Mouse (Mus musculus) ES-Bruce4 (cell line): ENCODE data around the gene Vsig2. TPM values are rescaled to one million over a fixed set of nuclear protein-coding genes. Genes with fewer than 3 reads are reported as not detected.

Experiments
- H3K27ac ChIP-seq: 2 replicates; pipeline ENCODE4 v1.5.1; 2012; ENCODE audit warnings: low read length, inconsistent platforms; ENCODE audit not compliant: insufficient read depth
- H3K27me3 ChIP-seq: 2 replicates; pipeline ENCODE4 v1.6.1; 2012; ENCODE audit warnings: mild to moderate bottlenecking, low read length, inconsistent platforms; ENCODE audit not compliant: control insufficient read depth, poor library complexity, insufficient read depth, severe bottlenecking
- H3K36me3 ChIP-seq: 2 replicates; pipeline ENCODE4 v1.6.1; 2012; ENCODE audit warnings: inconsistent platforms, mild to moderate bottlenecking, low read length, moderate library complexity; ENCODE audit not compliant: control insufficient read depth, poor library complexity, insufficient read depth, severe bottlenecking
- H3K4me1 ChIP-seq: one replicate; pipeline ENCODE4 v1.8.1; 2011; ENCODE audit warnings: low read length; ENCODE audit not compliant: control insufficient read depth, insufficient read depth
- H3K4me3 ChIP-seq: 2 replicates; pipeline ENCODE4 v1.5.1; 2011; ENCODE audit warnings: low read depth, mild to moderate bottlenecking, low read length
- H3K9ac ChIP-seq: 2 replicates; pipeline ENCODE4 v1.6.1; 2012; ENCODE audit warnings: low read depth, mild to moderate bottlenecking, inconsistent platforms; ENCODE audit not compliant: poor library complexity, severe bottlenecking
- H3K9me3 ChIP-seq: replicated peaks from 2 replicates; pipeline ENCODE4 v1.6.1; 2012; ENCODE audit warnings: mild to moderate bottlenecking, low read length, inconsistent platforms; ENCODE audit not compliant: control insufficient read depth, poor library complexity, insufficient read depth, severe bottlenecking
- CTCF ChIP-seq: IDR thresholded peaks from one replicate; pipeline ENCODE4 v1.8.1; 2011; ENCODE audit warnings: low read depth, low read length
- EP300 ChIP-seq: IDR thresholded peaks from 2 replicates; pipeline ENCODE4 v1.6.1; 2011; ENCODE audit warnings: low read depth, low read length; ENCODE audit not compliant: insufficient read depth
- POLR2A ChIP-seq: IDR thresholded peaks from one replicate; pipeline ENCODE4 v1.8.1; 2011; ENCODE audit warnings: low read length; ENCODE audit not compliant: insufficient read depth
- polyA plus RNA-seq: library from polyadenylated mRNA; stranded (reverse); fragments of >200 nt; gene quantifications from 2 replicates; pipeline ENCODE4 v1.2.4, GENCODE M21; 2011; ENCODE audit warnings: low read depth; ENCODE audit not compliant: missing spikeins, insufficient read depth, insufficient read length

The Vsig2 gene
- polyA plus RNA-seq, 1 experiment, result not detected

DNA sequence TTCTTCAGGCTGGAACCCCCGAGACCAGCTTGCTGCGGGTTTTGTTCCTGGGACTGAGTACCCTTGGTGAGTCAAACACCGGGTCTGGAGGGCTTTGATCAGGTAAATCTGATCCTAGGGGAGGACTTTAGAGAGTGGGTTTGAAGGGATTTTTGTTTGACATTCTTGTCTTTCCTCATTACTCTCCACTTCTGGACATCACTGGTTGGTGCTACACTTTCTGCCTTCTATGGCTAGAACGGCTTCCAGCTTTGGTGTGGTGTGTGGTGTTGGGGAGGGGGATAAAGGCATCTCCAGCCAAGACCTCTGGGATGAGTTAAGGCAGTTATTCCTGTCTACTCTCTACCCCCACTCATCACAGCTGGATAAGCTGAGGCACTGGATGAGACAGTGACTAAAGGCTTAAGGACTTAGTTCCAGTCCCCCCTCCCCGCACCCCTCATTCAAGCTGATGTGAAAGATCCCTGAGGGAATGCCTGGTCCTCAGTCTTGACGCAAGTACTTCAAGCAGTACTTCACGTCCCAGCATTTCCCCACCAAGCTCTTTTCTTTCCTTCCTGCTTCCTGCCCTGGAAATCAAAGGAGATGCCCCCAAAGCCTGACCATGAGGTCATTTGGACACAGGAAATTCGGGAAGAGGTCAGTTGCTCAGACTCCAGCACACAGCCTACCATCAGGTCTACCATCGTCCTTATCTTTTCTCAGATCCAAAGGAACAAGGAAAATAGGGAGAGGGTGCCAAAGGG is 10.7 kb upstream of the Vsig2 start:
- TF ChIP-seq CTCF (no peak), EP300 (no peak), POLR2A (no peak)
- no peaks in the 10 kb centered on the region for H3K27me3 ChIP-seq
- no peak overlapping the region for H3K27ac ChIP-seq
- no peak overlapping the region for H3K9ac ChIP-seq
- H3K36me3 ChIP-seq, result peaks cover 6% of the 10 kb centered on the region
- H3K4me3 ChIP-seq, result peak overlapping the region; percentile 35
- peaks cover 2% of the 10 kb centered on the region for H3K4me1 ChIP-seq
- H3K9me3 ChIP-seq, result no peaks in the 10 kb centered on the region

DNA sequence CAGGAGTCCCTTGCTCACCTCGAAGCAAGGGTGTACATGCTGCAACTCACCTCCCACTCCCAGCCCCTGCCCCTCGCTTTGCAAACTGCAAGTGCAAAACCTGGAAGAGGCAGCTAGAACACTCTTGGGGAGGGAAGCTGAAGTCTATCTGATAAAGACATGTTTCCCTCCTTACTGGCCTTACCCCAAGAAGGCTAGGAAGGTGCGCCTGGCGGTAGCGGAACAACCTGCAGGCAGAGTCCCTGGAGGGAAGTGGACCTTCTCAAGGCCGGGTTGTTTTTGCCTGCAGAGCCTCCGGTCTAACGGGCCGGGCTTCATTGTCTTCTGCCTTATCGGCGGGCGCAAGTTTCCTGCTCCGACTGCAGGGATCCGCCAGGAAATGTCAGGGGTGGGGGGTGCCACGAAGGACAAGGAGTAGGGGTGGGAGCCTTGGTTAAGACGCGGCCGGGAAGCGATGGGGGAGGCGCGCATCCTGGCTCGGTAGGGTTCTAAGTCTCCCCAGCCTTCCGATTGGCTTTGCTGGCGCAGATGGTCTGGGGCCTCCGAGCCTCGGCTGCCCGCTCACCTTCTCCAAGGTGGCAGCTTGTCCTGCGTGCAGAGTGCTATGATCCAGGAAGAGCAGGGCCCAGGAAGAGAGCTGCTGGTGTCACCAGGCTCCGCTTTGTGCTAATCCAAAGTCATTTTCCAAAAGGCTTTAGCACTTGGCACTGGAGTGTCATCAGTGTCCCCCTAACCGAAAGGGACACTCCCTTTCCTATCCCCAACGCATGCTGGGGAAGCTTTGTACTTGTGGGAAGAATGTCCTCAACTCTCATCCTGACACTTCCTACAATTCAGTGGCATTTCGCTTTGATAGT is 8.8 kb upstream of the Vsig2 start:
- H3K4me1 ChIP-seq, result peaks cover 2% of the 10 kb centered on the region
- H3K36me3 ChIP-seq, result no peaks in the 10 kb centered on the region
- 0 out of 2 replicates have a peak overlapping the region, but pooled peaks have one; percentile 39 for H3K9ac ChIP-seq
- H3K27ac ChIP-seq, result no peak overlapping the region
- no peaks in the 10 kb centered on the region for H3K27me3 ChIP-seq
- TF ChIP-seq CTCF (no peak), POLR2A (no peak), EP300 (no peak)
- H3K4me3 ChIP-seq, result peak overlapping the region; percentile 54
- H3K9me3 ChIP-seq, result no peaks in the 10 kb centered on the region

DNA sequence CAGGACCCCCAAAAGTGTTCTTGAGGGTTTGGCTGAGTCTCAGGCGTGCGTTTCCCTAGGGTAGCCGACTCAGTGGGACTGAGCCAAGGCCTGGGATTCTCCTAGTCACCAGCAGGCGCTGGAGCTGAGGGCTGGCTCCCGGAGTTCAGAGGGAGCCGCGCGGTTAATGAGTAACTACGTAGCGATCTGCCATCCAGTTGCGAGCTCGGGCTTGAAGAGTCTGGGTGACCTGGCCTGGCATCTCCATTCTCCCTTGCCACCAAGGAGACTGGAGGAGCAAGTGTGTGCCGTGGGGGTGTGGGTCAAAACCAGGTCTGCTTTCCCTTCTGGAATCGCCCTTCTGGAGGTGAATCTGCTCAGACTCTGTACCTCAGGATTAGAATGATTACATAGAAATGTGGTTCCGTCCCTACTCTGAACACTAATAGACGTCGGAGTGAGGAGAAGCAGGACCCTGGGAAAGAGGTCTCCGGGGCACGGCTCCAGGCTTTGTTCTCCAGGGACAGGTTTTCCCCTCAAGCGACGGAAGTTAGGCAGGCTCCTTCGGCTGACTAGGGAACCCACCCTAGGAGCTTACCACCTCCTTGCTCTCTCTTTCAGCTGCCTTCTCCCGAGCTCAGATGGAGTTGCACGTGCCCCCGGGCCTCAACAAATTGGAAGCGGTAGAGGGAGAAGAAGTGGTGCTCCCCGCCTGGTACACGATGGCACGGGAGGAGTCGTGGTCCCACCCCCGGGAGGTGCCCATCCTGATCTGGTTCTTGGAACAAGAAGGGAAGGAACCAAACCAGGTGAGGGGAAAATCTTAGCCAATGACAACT is 8.0 kb upstream of the Vsig2 start:
- Histone ChIP-seq H3K4me1 (peaks cover 2% of the 10 kb centered on the region), H3K27me3 (no peaks in the 10 kb centered on the region), H3K9ac (peak overlapping the region; percentile 39), H3K27ac (no peak overlapping the region), H3K9me3 (no peaks in the 10 kb centered on the region), H3K4me3 (peak overlapping the region; percentile 54), H3K36me3 (no peaks in the 10 kb centered on the region)
- TF ChIP-seq EP300, result 0 out of 2 replicates have a peak, but pooled peaks have one; percentile 15
- TF ChIP-seq CTCF, result no peak
- TF ChIP-seq POLR2A, result no peak

DNA sequence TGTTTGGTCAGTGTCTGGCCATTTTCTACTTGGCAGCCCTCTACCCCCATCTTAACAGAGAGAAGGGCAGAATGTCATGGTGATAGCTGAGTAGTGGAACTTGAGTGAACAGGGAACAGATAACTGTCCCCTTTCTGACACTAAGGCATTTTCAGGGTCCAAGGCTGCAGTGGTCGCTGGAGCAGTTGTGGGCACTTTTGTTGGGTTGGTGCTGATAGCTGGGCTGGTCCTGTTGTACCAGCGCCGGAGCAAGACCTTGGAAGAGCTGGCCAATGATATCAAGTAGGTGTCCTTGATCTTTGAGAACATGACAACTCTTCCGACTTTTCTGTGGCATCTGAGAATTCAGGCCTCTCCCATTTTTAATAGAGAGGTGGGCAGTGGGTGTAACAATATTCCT is 2.2 kb upstream of the Vsig2 start:
- Histone ChIP-seq H3K9me3 (no peaks in the 10 kb centered on the region), H3K4me1 (no peaks in the 10 kb centered on the region), H3K27ac (no peak overlapping the region), H3K9ac (no peak overlapping the region), H3K27me3 (no peaks in the 10 kb centered on the region), H3K36me3 (no peaks in the 10 kb centered on the region), H3K4me3 (no peak overlapping the region)
- TF ChIP-seq POLR2A (no peak), EP300 (no peak), CTCF (no peak)

DNA sequence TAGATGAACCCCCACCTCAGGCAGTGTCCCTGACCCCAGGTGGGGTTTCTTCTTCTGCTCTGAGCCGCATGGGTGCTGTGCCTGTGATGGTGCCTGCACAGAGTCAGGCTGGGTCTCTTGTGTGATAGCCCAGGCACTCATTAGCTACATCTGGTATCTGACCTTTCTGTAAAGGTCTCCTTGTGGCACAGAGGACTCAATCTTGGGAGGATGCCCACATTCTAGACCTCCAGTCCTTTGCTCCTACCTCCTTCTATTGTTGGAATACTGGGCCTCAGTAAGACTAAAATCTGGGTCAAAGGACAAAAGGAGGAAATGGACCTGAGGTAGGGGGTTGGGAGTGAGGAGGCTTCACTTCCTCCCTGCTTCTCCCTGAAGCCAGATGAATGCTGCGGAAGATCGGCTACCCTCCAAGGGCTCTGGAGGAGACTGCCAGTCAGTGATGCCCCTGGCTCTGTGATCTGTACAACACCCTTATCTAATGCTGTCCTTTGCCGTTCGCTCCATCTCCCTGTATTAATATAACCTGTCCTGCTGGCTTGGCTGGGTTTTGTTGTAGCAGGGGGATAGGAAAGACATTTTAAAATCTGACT is 1.3 kb upstream of the Vsig2 start:
- H3K36me3 ChIP-seq, result no peaks in the 10 kb centered on the region
- H3K4me3 ChIP-seq, result no peak overlapping the region
- no peaks in the 10 kb centered on the region for H3K27me3 ChIP-seq
- H3K27ac ChIP-seq, result no peak overlapping the region
- no peak overlapping the region for H3K9ac ChIP-seq
- peaks cover 5% of the 10 kb centered on the region for H3K4me1 ChIP-seq
- TF ChIP-seq CTCF (no peak), POLR2A (no peak)
- H3K9me3 ChIP-seq, result no peaks in the 10 kb centered on the region
